Mouse (Mus musculus): ENCODE measurements around the gene Il2rb.
A peak's percentile ranks its signal among the peaks of the same experiment; 100 is the strongest.

Gene Il2rb

DNA sequence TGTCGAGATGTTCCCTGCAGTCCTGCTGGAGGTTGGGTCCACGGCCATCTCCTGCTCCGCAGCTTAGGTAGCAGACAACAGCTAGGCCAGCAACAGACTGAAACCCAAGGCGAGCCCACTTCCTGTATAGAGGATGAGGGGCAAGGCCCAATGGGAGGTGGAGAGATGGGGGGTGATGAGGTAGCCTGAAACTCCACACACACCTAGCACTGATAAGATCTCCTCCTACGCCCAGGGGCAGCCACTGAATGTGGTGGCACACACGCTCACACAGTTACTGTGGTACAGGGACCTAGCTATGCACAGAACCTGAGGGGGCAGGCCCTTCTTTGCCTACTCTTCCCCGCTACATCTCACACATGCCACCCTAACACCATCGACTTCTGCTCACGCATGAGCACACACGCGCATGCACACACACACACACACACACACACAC lies at the start of gene Il2rb:
Gene Il2rb, minus strand, starts transcription at position 304 of the 439 bp plus-strand sequence.
- no peak for DNase-seq (ENCODE audit: low spot score in 2 of 2)

GRCm38 (mm10) chr15:78544561-78545001 lies 49.5 kb upstream of the Il2rb start, which contains the start of gene Sstr3:
Sstr3 (minus strand) TSS chr15:78544685.
- DNase-seq (ENCODE audit: low spot score in 2 of 2): no peak

DNA sequence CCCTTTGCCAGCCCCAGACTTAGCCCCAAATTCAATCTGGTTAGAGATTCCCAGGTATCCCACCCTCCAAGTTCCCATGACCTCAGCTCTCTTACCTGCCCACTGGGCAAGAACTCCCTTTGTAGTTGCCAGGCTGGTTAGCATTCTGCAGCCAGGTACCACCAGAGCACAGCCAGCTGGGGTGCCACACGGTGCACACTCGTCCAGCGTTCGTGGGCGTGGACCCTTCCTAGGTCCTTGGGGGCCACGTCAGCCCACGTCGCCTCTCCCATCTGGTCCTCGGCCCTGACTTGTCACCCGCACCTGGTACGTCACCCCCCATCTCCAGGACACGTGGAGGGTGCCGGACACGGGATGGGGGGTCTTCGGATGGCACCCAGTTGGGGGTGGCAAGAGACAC lies 49.0 kb upstream of the Il2rb start:
- no peak for DNase-seq (ENCODE audit: low spot score in 2 of 2)

DNA sequence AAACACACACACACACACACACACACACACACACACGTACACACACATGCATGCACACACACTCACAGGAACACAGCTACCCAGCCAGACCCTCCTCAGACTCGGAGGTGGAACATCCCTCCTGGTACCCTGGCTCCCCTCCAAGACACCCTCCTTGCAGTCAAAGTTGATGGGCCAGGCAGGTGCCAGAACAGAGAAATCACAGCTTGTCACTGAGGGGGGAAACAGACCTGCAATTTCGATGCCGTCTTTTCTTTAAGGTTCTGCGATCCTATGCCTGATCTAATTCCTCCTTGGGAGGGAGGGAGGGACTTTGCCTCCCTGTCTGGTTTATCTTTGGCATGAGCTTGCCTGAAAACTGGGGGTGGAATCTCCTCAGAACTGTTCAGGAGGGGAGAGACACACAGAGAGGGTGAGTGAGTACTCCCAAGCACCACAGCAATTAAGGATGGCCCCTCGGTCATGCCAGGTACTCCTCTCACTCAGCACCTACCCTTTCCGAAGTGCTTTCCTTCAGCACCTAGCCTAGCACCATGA lies 47.8 kb upstream of the Il2rb start:
- DNase-seq (ENCODE audit: low spot score in 2 of 2): no peak

- DNase-seq (ENCODE audit: low spot score in 2 of 2): no peak
These were observed 47.2 kb upstream of the Il2rb start for GRCm38 (mm10) chr15:78542098-78542766.

DNA sequence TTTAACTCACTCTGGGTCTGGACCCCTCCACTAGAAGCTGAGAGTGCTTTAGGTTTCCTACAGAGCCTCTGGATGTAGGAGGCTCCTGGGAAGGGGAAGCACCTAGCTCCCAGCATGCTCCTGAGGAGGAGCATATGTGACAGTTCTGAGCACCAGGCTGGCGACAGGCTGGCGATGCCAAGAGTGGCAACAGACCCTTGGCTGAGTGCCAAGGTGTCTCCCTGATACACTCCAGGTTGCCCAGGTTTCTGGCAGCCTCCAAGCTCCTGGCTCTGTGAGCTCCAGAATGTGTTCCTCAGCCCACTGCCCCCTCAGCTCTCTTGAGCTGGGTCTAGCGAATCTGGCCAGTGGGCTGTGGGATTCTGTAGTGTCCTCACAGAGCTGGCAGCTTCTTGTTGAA lies 46.5 kb upstream of the Il2rb start:
- no peak for DNase-seq (ENCODE audit: low spot score in 2 of 2)

GRCm38 (mm10) chr15:78541036-78541435 lies 46.0 kb upstream of the Il2rb start:
- no peak for DNase-seq (ENCODE audit: low spot score in 2 of 2)

- no peak for DNase-seq (ENCODE audit: low spot score in 2 of 2)
These were observed 40.8 kb upstream of the Il2rb start for GRCm38 (mm10) chr15:78535723-78536421.

GRCm38 (mm10) chr15:78533346-78533835 lies 38.3 kb upstream of the Il2rb start:
- no peak for DNase-seq (ENCODE audit: low spot score in 2 of 2)

DNA sequence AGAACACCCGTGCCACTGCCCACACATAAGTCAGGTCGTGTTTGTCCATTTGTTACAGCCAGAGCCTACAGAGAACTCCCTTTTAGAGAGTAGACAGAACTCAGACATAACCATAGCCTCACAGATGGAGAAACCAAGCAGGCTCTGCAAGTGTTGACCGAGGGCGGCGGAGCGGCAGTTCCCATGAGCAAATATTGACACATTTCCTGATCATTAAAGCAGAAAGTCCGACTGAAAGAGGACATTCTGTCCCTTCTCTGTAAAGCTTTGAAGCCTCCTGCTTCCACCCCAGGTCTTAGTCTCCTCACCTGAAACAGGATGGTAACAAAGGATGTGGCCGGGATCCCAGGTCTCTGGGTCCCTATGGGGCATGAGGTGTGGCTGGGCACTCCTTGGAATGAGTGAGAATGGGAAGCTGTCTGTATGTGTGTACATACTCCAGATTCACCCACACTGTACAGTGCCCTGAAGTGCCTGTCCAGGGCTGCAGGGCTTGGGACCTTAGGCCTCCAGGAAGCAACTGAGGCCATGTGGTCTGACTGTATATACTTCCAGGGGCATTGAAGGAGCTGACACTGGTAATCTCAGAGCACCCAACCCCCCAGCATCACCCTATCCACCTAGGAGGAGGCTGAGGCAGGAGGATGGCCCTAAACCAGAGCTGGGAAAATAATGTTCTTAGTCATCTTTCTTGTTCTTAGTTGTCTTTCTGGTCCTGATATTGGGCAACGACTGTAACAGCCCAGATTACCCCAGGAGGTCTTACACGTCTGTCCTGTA lies 37.7 kb upstream of the Il2rb start:
- DNase-seq (ENCODE audit: low spot score in 2 of 2): no peak

DNA sequence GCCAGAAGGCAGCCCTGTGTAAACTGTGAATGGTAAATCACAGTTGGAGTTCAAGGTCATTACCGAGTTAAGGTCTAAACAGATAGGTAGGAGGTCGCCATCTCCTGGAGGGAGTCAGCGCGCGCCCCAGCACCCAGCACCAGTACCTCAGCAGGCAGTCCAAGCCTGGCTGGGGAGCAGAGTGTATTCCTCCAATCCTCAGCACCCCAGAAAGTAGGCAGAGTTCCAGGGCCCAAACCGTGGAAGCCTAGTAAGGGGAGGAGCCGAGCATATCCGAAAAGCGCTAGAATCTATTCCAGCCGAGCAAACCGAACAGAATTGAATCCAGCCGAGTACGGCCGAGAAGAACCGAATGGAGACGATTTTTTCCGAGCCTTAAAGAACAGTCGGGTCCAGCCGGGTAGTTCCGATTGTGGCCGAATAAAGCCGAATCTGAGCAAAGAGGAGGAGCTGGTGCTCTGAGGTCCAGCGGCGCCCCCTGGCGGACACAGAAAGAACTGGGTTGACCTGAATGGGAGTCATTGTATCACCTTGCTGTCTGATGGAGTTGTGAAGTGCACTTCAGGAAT lies 36.9 kb upstream of the Il2rb start:
- DNase-seq (ENCODE audit: low spot score in 2 of 2): peak; percentile 95 to 97

GRCm38 (mm10) chr15:78531451-78531720 lies 36.3 kb upstream of the Il2rb start:
- no peak for DNase-seq (ENCODE audit: low spot score in 2 of 2)

DNA sequence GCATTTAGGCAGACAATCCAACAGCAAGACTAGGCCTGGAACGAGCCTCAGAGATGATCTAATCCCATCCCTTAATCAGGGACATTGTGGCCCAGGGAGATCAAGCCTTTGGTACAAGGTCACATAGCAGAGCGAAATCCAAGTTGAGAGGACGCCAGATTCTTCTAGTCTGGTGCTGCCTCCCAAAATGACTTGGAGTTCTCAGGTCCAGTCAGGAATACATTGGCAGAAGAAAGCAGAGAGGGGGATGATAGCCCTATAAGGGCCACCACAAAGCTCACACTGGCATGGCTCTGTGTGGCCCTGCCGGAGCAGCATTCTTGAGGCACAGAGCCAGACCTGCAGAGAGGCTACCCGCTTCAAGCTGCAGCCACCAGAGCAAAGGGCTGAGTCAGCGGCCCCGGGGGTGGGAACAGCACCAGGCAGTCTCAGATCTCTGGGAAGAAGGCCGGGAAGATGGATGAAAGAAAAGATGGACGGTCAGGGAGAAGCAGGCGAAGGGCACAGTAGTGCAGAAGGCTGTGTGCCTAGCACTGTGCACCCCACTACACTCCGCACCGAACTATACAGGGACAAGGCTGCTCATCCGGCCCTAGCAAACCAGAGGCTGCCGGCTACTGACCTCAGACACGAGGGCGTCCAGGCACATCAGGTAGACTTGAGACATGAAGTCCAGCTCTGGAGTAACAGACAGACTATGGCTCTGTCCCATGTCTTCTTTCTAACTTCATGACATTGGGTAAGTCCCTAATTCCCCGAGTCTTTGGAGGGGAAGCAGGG lies 35.8 kb upstream of the Il2rb start, which contains the start of gene C1qtnf6:
Gene C1qtnf6, minus strand, starts transcription at position 746 of the 780 bp plus-strand sequence.
- peak in 1 of 2 experiments; percentile 60 for DNase-seq (ENCODE audit: low spot score in 2 of 2)

DNA sequence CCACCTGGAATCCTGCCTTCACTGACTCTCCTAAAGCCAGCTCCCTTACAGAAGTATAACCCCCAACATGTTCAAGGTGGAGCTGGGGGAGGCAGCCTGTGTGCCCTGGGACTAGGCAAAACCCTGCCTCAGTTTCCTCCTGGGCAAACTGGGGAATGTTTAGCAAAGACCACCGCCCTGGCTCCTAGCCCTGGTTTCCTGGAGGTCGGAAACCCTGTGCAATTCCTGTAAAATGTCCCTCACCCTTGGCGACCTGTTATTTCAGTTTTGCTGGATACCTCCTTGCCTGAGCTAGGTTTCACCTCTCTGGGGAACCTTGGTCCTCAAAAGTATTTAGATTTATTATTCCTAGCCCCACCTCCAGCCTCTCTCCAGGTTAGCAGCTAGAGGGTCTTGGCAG lies 35.1 kb upstream of the Il2rb start:
- DNase-seq (ENCODE audit: low spot score in 2 of 2): no peak

- peak; percentile 65 to 76 for DNase-seq (ENCODE audit: low spot score in 2 of 2)
These were observed 34.4 kb upstream of the Il2rb start for GRCm38 (mm10) chr15:78529428-78529990.

DNA sequence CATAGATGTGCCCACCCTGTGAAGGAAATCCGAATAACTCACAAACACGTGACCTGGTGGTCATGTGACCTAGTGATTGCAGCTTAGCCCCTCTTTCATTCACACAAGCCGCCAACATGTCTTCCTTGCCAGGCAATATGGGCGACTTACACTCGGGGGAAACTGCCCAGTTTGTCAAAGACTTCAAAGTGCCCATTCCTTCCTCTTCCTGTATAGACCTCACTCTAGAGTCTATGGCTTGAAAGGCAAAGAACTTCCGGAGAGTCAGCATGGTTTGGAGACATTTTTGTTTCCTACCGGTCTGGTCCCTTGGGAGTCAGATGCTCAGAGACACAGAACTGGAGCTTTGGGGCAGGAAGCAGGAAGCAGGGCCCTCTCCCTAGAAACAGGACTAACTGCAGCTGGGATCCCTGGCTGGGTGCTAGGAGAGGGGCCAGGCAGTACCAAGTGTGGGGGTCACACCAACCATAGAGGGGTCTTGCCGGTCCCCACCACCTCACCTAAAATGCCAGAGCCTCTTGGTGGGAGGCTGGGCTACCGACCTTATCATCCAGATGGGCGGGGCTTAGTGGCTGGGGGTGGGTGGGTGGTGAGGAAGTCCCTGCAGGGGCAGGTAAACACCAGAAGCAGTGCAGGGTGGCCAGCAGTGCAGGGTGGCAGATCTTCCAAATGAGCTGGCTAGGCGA lies 33.8 kb upstream of the Il2rb start:
- DNase-seq (ENCODE audit: low spot score in 2 of 2): no peak

DNA sequence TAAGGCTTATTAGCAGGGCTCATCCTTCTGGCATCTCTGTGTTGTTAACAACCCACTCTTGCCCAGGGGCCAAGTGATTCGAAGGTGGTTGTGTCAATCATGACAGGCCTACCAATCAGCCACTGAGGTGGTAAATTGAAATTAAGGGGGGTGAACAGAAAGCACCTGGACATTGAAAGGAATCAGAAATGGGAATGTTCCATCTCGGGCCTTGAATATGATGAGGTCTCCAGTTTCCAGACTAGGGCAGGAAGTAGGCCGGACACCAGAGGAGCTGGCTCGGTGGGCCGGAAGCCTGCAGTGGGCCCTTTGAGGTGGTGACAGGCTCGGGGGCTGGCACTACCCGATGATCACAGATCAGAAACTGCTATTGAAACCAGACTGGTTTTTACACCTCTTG lies 32.9 kb upstream of the Il2rb start:
- DNase-seq (ENCODE audit: low spot score in 2 of 2): no peak

- DNase-seq (ENCODE audit: low spot score in 2 of 2): no peak
These were observed 29.1 kb upstream of the Il2rb start for GRCm38 (mm10) chr15:78524163-78524562.

GRCm38 (mm10) chr15:78521892-78522291 lies 26.8 kb upstream of the Il2rb start:
- no peak for DNase-seq (ENCODE audit: low spot score in 2 of 2)

GRCm38 (mm10) chr15:78521331-78521730 lies 26.3 kb upstream of the Il2rb start:
- no peak for DNase-seq (ENCODE audit: low spot score in 2 of 2)

Measured in urinary bladder, postnatal 4 days (tissue).